Mouse (Mus musculus) liver, embryonic 14.5 days (tissue): ENCODE measurements around the gene Hexdc.

Experiments used
- CTCF ChIP-seq: IDR thresholded peaks from 2 replicates; pipeline ENCODE4 v1.5.1; 2016; ENCODE audit warnings: antibody characterized with exemption, low read depth, control low read depth
- EP300 ChIP-seq: IDR thresholded peaks from 2 replicates; pipeline ENCODE4 v1.6.1; 2016; ENCODE audit warnings: antibody characterized with exemption, low read depth

GRCm38 (mm10) chr11:121200781-121201180, 3.5 kb upstream of the Hexdc start:
- TF ChIP-seq CTCF (no peak), EP300 (no peak)
